Mouse (Mus musculus): ENCODE data around the gene A730015C16Rik. TPM values are rescaled to one million over a fixed set of nuclear protein-coding genes. Genes with fewer than 3 reads are reported as not detected.

Gene A730015C16Rik
- not detected in 4 replicates for total RNA-seq (2023; ENCODE audit: inconsistent age)

GRCm38 (mm10) chr4:108848505-108848848 lies at the start of gene A730015C16Rik:
A730015C16Rik (minus strand) TSS chr4:108848619.

GRCm38 (mm10) chr4:108878963-108879822 lies 30.8 kb upstream of the A730015C16Rik start, which contains the start of gene Rab3b:
Rab3b (plus strand) TSS chr4:108879063.

GRCm38 (mm10) chr4:108847715-108848504 lies 509 bp downstream of the A730015C16Rik start, which contains the start of gene Kti12:
Kti12 (plus strand) TSS chr4:108847785.

GRCm38 (mm10) chr4:108834115-108834970 lies 14.1 kb downstream of the A730015C16Rik start, which contains the start of gene Txndc12:
Txndc12 (plus strand) TSS chr4:108834601.

DNA sequence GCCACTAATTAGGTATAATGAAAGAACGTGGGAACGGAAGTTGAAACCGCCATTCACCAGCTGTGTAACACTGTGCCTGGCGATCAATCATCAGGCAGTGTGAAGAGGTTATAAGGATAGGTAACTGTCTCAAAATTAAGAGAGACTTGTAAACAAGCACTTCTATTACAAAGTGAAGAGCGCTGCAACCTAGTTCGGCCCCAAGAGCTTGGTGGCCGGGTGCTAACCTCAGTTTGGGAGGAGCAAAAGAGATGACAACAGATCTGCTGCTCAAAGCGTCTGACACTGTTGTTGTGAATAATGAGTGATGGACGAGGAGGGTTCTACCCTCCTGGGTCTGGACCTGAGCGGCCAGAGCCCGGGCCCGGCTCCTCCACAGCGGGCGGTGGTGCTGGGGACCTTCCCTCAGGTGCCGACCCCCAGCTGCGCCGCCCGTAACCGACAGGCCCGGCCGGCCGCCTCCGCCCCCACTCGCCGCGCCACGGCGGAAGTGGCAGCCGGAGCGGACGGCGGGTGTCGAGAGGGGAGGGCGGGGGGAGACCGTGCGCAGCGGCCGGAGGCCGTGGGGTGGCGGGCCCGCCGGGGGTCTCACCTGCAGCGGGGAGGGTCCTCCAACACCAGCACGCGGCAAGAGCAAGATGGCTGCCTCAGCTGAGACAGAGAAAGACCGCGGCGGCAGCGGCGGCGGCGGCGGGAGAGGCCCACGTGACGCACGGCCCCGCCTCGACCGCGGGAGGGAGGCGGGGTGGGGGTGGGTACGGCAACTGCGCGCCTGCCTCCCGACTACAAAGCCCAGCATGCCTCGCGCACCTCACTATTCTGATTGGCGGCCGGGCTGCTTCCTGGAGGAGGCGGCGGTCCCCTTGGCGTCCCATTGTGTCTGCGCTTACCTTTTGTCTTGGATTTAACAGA lies 15.2 kb downstream of the A730015C16Rik start, which contains the start of gene Btf3l4:
Btf3l4 (minus strand) TSS at position 699 of the 912 bp plus-strand sequence.

Other genes starting within 250 kb of the A730015C16Rik start
- 107 to 126 TPM (median 117 TPM) in 4 replicates for gene Cc2d1b, start 228.7 kb downstream of the A730015C16Rik start, total RNA-seq (2023; ENCODE audit: inconsistent age)
- not detected in 4 replicates for gene 3110021N24Rik, start 129.0 kb downstream of the A730015C16Rik start, total RNA-seq (2023; ENCODE audit: inconsistent age)
- gene Zfyve9, start 67.8 kb downstream of the A730015C16Rik start, total RNA-seq (2023; ENCODE audit: inconsistent age), result 0.10 to 0.24 TPM (median 0.12 TPM) in 3 of 4 replicates, not detected in the other
- gene Btf3l4, start 15.0 kb downstream of the A730015C16Rik start, total RNA-seq (2023; ENCODE audit: inconsistent age), result 52.8 to 68.8 TPM (median 62.1 TPM) in 4 replicates
- 27.1 to 34.1 TPM (median 33.0 TPM) in 4 replicates for gene Txndc12, start 14.0 kb downstream of the A730015C16Rik start, total RNA-seq (2023; ENCODE audit: inconsistent age)
- 23.5 to 34.5 TPM (median 28.9 TPM) in 4 replicates for gene Kti12, start 834 bp downstream of the A730015C16Rik start, total RNA-seq (2023; ENCODE audit: inconsistent age)
- 0.54 TPM in 1 of 4 replicates, not detected in the others for gene Rab3b, start 30.4 kb upstream of the A730015C16Rik start, total RNA-seq (2023; ENCODE audit: inconsistent age)
- gene Nrd1, start 152.0 kb upstream of the A730015C16Rik start, total RNA-seq (2023; ENCODE audit: inconsistent age), result 204 to 220 TPM (median 211 TPM) in 4 replicates